Mouse (Mus musculus) liver, embryonic 16.5 days (tissue): ENCODE measurements around the gene Sdc4. TPM values are rescaled to one million over a fixed set of nuclear protein-coding genes. Genes with fewer than 3 reads are reported as not detected.

Source experiments
- ATAC-seq: fragments of 200-750 bp; cut with Nextera tagmentation; 2 replicates; pipeline ENCODE4 v1.8.0; 2017; ENCODE audit warnings: low read depth, mild to moderate bottlenecking, moderate number of reproducible peaks, moderate library complexity
- H3K27ac ChIP-seq: fragments of 300-500 bp; sonication (generic); 2 replicates; pipeline ENCODE4 v1.5.1; 2014; ENCODE audit warnings: mild to moderate bottlenecking, low read length
- H3K27me3 ChIP-seq: fragments of 300-500 bp; sonication (generic); 2 replicates; pipeline ENCODE4 v1.6.1; 2014; ENCODE audit warnings: low read depth, low read length, mixed read lengths; ENCODE audit not compliant: control insufficient read depth, insufficient read depth
- H3K36me3 ChIP-seq: fragments of 300-500 bp; sonication (generic); 2 replicates; pipeline ENCODE4 v1.6.1; 2014; ENCODE audit warnings: mild to moderate bottlenecking; ENCODE audit not compliant: control insufficient read depth, insufficient read depth
- H3K4me1 ChIP-seq: fragments of 300-500 bp; sonication (generic); 2 replicates; pipeline ENCODE4 v1.6.1; 2014; ENCODE audit warnings: low read depth, low read length, mixed read lengths; ENCODE audit not compliant: control insufficient read depth
- H3K4me2 ChIP-seq: fragments of 300-500 bp; sonication (generic); 2 replicates; pipeline ENCODE4 v1.6.1; 2014; ENCODE audit warnings: low read depth, low read length, mixed read lengths
- H3K4me3 ChIP-seq: fragments of 300-500 bp; sonication (generic); 2 replicates; pipeline ENCODE4 v1.5.1; 2014; ENCODE audit warnings: low read depth, mild to moderate bottlenecking, low read length
- H3K9ac ChIP-seq: fragments of 300-500 bp; sonication (generic); 2 replicates; pipeline ENCODE4 v1.6.1; 2014; ENCODE audit warnings: low read depth, low read length
- H3K9me3 ChIP-seq: fragments of 300-500 bp; sonication (generic); replicated peaks from 2 replicates; pipeline ENCODE4 v1.6.1; 2016; ENCODE audit warnings: low read length; ENCODE audit not compliant: control insufficient read depth
- WGBS: fragments of 180-500 bp; shearing (Covaris S2); extraction: QIAGEN DNeasy Blood & Tissue Kit; methylation state at CpG from one replicate; pipeline ENCODE4 v1.1.7; 2014; ENCODE audit not compliant: insufficient replicate concordance; 5-methylcytosine and 5-hydroxymethylcytosine counted together
- polyA plus RNA-seq: library from polyadenylated mRNA; unstranded; fragments of >200 nt; fragmentation: Nextera tagmentation; extraction: Ambion mirVana; gene quantifications from 2 replicates; pipeline ENCODE4 v1.2.1, GENCODE M21; 2015

The Sdc4 gene
- polyA plus RNA-seq, 1 experiment from 2014 or later, result 72.5 TPM

- H3K36me3 ChIP-seq, result no peaks in the 10 kb centered on the region
- WGBS, result 50% methylated on average over 2 of the region's 2 CpGs
- no peak overlapping the region for H3K4me3 ChIP-seq
- H3K9me3 ChIP-seq, result no peaks in the 10 kb centered on the region
- no peak overlapping the region for H3K4me2 ChIP-seq
- H3K9ac ChIP-seq, result no peak overlapping the region
- no peak for ATAC-seq
- H3K27me3 ChIP-seq, result peaks cover 21% of the 10 kb centered on the region
- H3K4me1 ChIP-seq, result no peaks in the 10 kb centered on the region; the same call in none of the 2 replicates
- H3K27ac ChIP-seq, result no peak overlapping the region
Observed at GRCm38 (mm10) chr2:164444701-164445100, 1.0 kb upstream of the Sdc4 start.

- Histone ChIP-seq H3K27me3 (peaks cover 21% of the 10 kb centered on the region), H3K9ac (peak overlapping the region; percentile 54), H3K27ac (peak overlapping the region; percentile 18; the same call in 1 of the 2 replicates), H3K9me3 (no peaks in the 10 kb centered on the region), H3K4me1 (no peaks in the 10 kb centered on the region; the same call in none of the 2 replicates), H3K4me2 (peak overlapping the region; percentile 52), H3K36me3 (no peaks in the 10 kb centered on the region), H3K4me3 (peak overlapping the region; percentile 57)
- ATAC-seq, result peak; percentile 87
- 1% methylated on average over 22 of the region's 26 CpGs for WGBS
Observed at GRCm38 (mm10) chr2:164443051-164443437, 643 bp downstream of the Sdc4 start.

- Histone ChIP-seq H3K4me3 (peak overlapping the region; percentile 57), H3K9ac (peak overlapping the region; percentile 54), H3K27ac (peak overlapping the region; percentile 18; the same call in 1 of the 2 replicates), H3K27me3 (peaks cover 21% of the 10 kb centered on the region), H3K4me2 (peak overlapping the region; percentile 52; the same call in 1 of the 2 replicates), H3K9me3 (no peaks in the 10 kb centered on the region), H3K36me3 (no peaks in the 10 kb centered on the region), H3K4me1 (no peaks in the 10 kb centered on the region; the same call in none of the 2 replicates)
- 3% methylated on average over 29 of the region's 29 CpGs for WGBS
- peak; percentile 35 for ATAC-seq
Observed at GRCm38 (mm10) chr2:164442315-164443050, 1.2 kb downstream of the Sdc4 start.

- no peaks in the 10 kb centered on the region; the same call in none of the 2 replicates for H3K4me1 ChIP-seq
- ATAC-seq, result no peak
- peak overlapping the region; percentile 54; the same call in 1 of the 2 replicates for H3K9ac ChIP-seq
- H3K4me3 ChIP-seq, result peak overlapping the region; percentile 57
- no peak overlapping the region for H3K27ac ChIP-seq
- no peaks in the 10 kb centered on the region for H3K36me3 ChIP-seq
- no peaks in the 10 kb centered on the region for H3K9me3 ChIP-seq
- H3K27me3 ChIP-seq, result peaks cover 21% of the 10 kb centered on the region
- H3K4me2 ChIP-seq, result peak overlapping the region; percentile 43; the same call in 1 of the 2 replicates
- 21% methylated on average over 7 of the region's 7 CpGs for WGBS
Observed at GRCm38 (mm10) chr2:164441731-164442130, 2.0 kb downstream of the Sdc4 start.

- Histone ChIP-seq H3K4me3 (peak overlapping the region; percentile 57), H3K36me3 (no peaks in the 10 kb centered on the region), H3K4me2 (peak overlapping the region; percentile 43), H3K9ac (peak overlapping the region; percentile 27; the same call in 1 of the 2 replicates), H3K27ac (no peak overlapping the region), H3K27me3 (peaks cover 21% of the 10 kb centered on the region), H3K4me1 (no peaks in the 10 kb centered on the region; the same call in none of the 2 replicates), H3K9me3 (no peaks in the 10 kb centered on the region)
- WGBS, result 7% methylated on average over 8 of the region's 8 CpGs
- no peak for ATAC-seq
Observed at GRCm38 (mm10) chr2:164441155-164441554, 2.5 kb downstream of the Sdc4 start.

- ATAC-seq, result no peak
- H3K9me3 ChIP-seq, result no peaks in the 10 kb centered on the region
- H3K27ac ChIP-seq, result no peak overlapping the region
- 59% methylated on average over 5 of the region's 5 CpGs for WGBS
- H3K27me3 ChIP-seq, result peaks cover 21% of the 10 kb centered on the region
- H3K4me1 ChIP-seq, result no peaks in the 10 kb centered on the region; the same call in none of the 2 replicates
- peak overlapping the region; percentile 43; the same call in 1 of the 2 replicates for H3K4me2 ChIP-seq
- H3K9ac ChIP-seq, result no peak overlapping the region
- H3K4me3 ChIP-seq, result peak overlapping the region; percentile 13; the same call in 1 of the 2 replicates
- no peaks in the 10 kb centered on the region for H3K36me3 ChIP-seq
Observed at GRCm38 (mm10) chr2:164440314-164440713, 3.4 kb downstream of the Sdc4 start.

GRCm38 (mm10) chr2:164439001-164439421, 4.7 kb downstream of the Sdc4 start:
- Histone ChIP-seq H3K27me3 (peaks cover 21% of the 10 kb centered on the region), H3K4me3 (no peak overlapping the region), H3K4me1 (peaks cover 2% of the 10 kb centered on the region; the same call in 1 of the 2 replicates), H3K4me2 (0 out of 2 replicates have a peak overlapping the region, but pooled peaks have one; percentile 12), H3K9ac (no peak overlapping the region), H3K9me3 (no peaks in the 10 kb centered on the region), H3K27ac (no peak overlapping the region), H3K36me3 (no peaks in the 10 kb centered on the region)
- no peak for ATAC-seq
- WGBS, result 46% methylated on average over 3 of the region's 3 CpGs

- 36% methylated on average over 8 of the region's 8 CpGs for WGBS
- Histone ChIP-seq H3K4me1 (peaks cover 2% of the 10 kb centered on the region; the same call in 1 of the 2 replicates), H3K36me3 (no peaks in the 10 kb centered on the region), H3K4me3 (no peak overlapping the region; the same call in 1 of the 2 replicates), H3K27ac (no peak overlapping the region; the same call in none of the 2 replicates), H3K27me3 (peaks cover 14% of the 10 kb centered on the region), H3K4me2 (peak overlapping the region; percentile 12; the same call in 1 of the 2 replicates), H3K9me3 (no peaks in the 10 kb centered on the region), H3K9ac (no peak overlapping the region)
- ATAC-seq, result peak; percentile 33
Observed at GRCm38 (mm10) chr2:164438257-164438656, 5.4 kb downstream of the Sdc4 start.

- peak overlapping the region; percentile 36 for H3K4me2 ChIP-seq
- peak; percentile 23; the same call in 1 of the 2 replicates for ATAC-seq
- H3K27ac ChIP-seq, result peak overlapping the region; percentile 65
- 31% methylated on average over 6 of the region's 6 CpGs for WGBS
- no peak overlapping the region for H3K9ac ChIP-seq
- peaks cover 8% of the 10 kb centered on the region for H3K27me3 ChIP-seq
- H3K4me1 ChIP-seq, result peaks cover 2% of the 10 kb centered on the region
- no peaks in the 10 kb centered on the region for H3K36me3 ChIP-seq
- H3K9me3 ChIP-seq, result no peaks in the 10 kb centered on the region
- H3K4me3 ChIP-seq, result no peak overlapping the region; the same call in 1 of the 2 replicates
Observed at GRCm38 (mm10) chr2:164437710-164438109, 6.0 kb downstream of the Sdc4 start.
